ENCODE assay signal across 13 mouse cellular contexts in genomic region chr7:100215976-100216375, GRCm38 (mm10). TPM values are rescaled to one million over a fixed set of nuclear protein-coding genes. Genes with fewer than 3 reads are reported as not detected.
DNase-seq lines count a peak whose midpoint lies in the region; ATAC-seq and TF ChIP-seq lines count a peak whose summit lies in the region.
"Had no signal": no experiment of that assay in that cellular context is flagged by ENCODE, and none has a peak within 500 bp of the region (broad histone marks: within the 10 kb centered on the region; RNA-seq: fewer than 3 reads in every experiment).

No protein-coding gene starts in this region.

- no peak overlapping the region for H3K4me2 ChIP-seq in lung, postnatal 0 days (replicated peaks; ENCODE audit: low read depth, low read length)
- H3K4me2 ChIP-seq in neural tube, embryonic 12.5 days (replicated peaks) = peak overlapping the region; percentile 43
- H3K4me2 ChIP-seq in intestine, embryonic 16.5 days (ENCODE audit: low read depth, low read length) = no peak overlapping the region
- H3K4me2 ChIP-seq: embryonic facial prominence, embryonic 15.5 days; intestine, embryonic 15.5 days had no signal

- H3K4me3 ChIP-seq in lung, adult 2 months (replicated peaks; ENCODE audit: extremely low read depth, low read depth, low read length) = peak overlapping the region; percentile 9
- no peak overlapping the region for H3K4me3 ChIP-seq in lung, postnatal 0 days (ENCODE audit: low read depth, low read length)
- H3K4me3 ChIP-seq in neural tube, embryonic 12.5 days = 0 out of 2 replicates have a peak overlapping the region, but pooled peaks have one; percentile 9
- no peak overlapping the region for H3K4me3 ChIP-seq in intestine, embryonic 16.5 days (ENCODE audit: low read length)
- H3K4me3 ChIP-seq: embryonic facial prominence, embryonic 15.5 days; intestine, embryonic 15.5 days; megakaryocyte, embryonic 14.5 days had no signal

- TF ChIP-seq CTCF in lung, adult 2 months (IDR thresholded peaks at IDR 0.05; ENCODE audit: insufficient read depth, low read length) = no peak
- TF ChIP-seq CTCF in lung, postnatal 0 days (IDR thresholded peaks at IDR 0.05) = no peak

- H3K9me3 ChIP-seq in lung, postnatal 0 days (ENCODE audit: low read length) = no peaks in the 10 kb centered on the region
- no peaks in the 10 kb centered on the region for H3K9me3 ChIP-seq in neural tube, embryonic 12.5 days
- H3K9me3 ChIP-seq in intestine, embryonic 16.5 days (ENCODE audit: control insufficient read depth, low read length) = no peaks in the 10 kb centered on the region
- H3K9me3 ChIP-seq: embryonic facial prominence, embryonic 15.5 days; intestine, embryonic 15.5 days; megakaryocyte, embryonic 14.5 days had no signal

- no peaks in the 10 kb centered on the region for H3K36me3 ChIP-seq in lung, postnatal 0 days (ENCODE audit: insufficient read depth, low read length)
- no peaks in the 10 kb centered on the region for H3K36me3 ChIP-seq in neural tube, embryonic 12.5 days
- H3K36me3 ChIP-seq in intestine, embryonic 16.5 days (ENCODE audit: control insufficient read depth, insufficient read depth, low read length) = no peaks in the 10 kb centered on the region
- H3K36me3 ChIP-seq: embryonic facial prominence, embryonic 15.5 days; intestine, embryonic 15.5 days had no signal

- no peak overlapping the region for H3K9ac ChIP-seq in lung, postnatal 0 days (replicated peaks; ENCODE audit: low read depth)
- no peak overlapping the region for H3K9ac ChIP-seq in neural tube, embryonic 12.5 days
- no peak overlapping the region for H3K9ac ChIP-seq in intestine, embryonic 16.5 days (ENCODE audit: low read depth, low read length)
- H3K9ac ChIP-seq: embryonic facial prominence, embryonic 15.5 days; intestine, embryonic 15.5 days had no signal

- no peak overlapping the region for H3K27ac ChIP-seq in lung, postnatal 0 days (ENCODE audit: low read length)
- no peak overlapping the region for H3K27ac ChIP-seq in neural tube, embryonic 12.5 days
- no peak overlapping the region for H3K27ac ChIP-seq in intestine, embryonic 16.5 days (ENCODE audit: low read length)
- H3K27ac ChIP-seq: embryonic facial prominence, embryonic 15.5 days; intestine, embryonic 15.5 days; stomach, postnatal 0 days had no signal

- no peak; the same call in 1 of the 2 replicates for ATAC-seq in lung, postnatal 0 days
- ATAC-seq in neural tube, embryonic 12.5 days (ENCODE audit: low FRiP score, low read depth) = no peak
- ATAC-seq in intestine, embryonic 16.5 days = no peak
- ATAC-seq: intestine, embryonic 15.5 days had no signal

- H3K4me1 ChIP-seq in lung, adult 2 months (ENCODE audit: control insufficient read depth, insufficient read depth, low read length) = peaks cover 5% of the 10 kb centered on the region; the same call in 1 of the 2 replicates
- no peaks in the 10 kb centered on the region for H3K4me1 ChIP-seq in lung, postnatal 0 days (ENCODE audit: insufficient read depth, low read depth, low read length)
- peaks cover 19% of the 10 kb centered on the region for H3K4me1 ChIP-seq in neural tube, embryonic 12.5 days
- H3K4me1 ChIP-seq in intestine, embryonic 16.5 days (ENCODE audit: control insufficient read depth, insufficient read depth, low read length) = no peaks in the 10 kb centered on the region
- H3K4me1 ChIP-seq: embryonic facial prominence, embryonic 15.5 days; intestine, embryonic 15.5 days had no signal

- peak; percentile 32 to 39 for DNase-seq in cerebellum, postnatal 25 days
- no peak for DNase-seq in cerebellum, adult 9-11 months
- DNase-seq in lung, adult 2 months = no peak
- no peak for DNase-seq in lung, adult 18-20 months
- DNase-seq in lung, postnatal 0 days (ENCODE audit: low spot score) = peak; percentile 31
- no peak for DNase-seq in ovary, postnatal 36 days (ENCODE audit: low spot score)
- DNase-seq: gastrocnemius, postnatal 36 days had no signal

- 36% methylated on average over 10 of the region's 10 CpGs for WGBS in lung, adult 2 months
- 49% methylated on average over 10 of the region's 10 CpGs for WGBS in lung, postnatal 0 days
- WGBS in neural tube, embryonic 12.5 days = 19% methylated on average over 10 of the region's 10 CpGs
- WGBS in intestine, embryonic 16.5 days = 60% methylated on average over 10 of the region's 10 CpGs

- no peaks in the 10 kb centered on the region for H3K27me3 ChIP-seq in lung, postnatal 0 days (replicated peaks; ENCODE audit: insufficient read depth, low read length)
- H3K27me3 ChIP-seq in neural tube, embryonic 12.5 days (replicated peaks) = no peaks in the 10 kb centered on the region
- no peaks in the 10 kb centered on the region for H3K27me3 ChIP-seq in intestine, embryonic 16.5 days (replicated peaks; ENCODE audit: control insufficient read depth, insufficient read depth, low read length)
- H3K27me3 ChIP-seq: embryonic facial prominence, embryonic 15.5 days; intestine, embryonic 15.5 days had no signal

- no peak for TF ChIP-seq POLR2A in lung, adult 2 months (IDR thresholded peaks at IDR 0.05; ENCODE audit: borderline replicate concordance, extremely low read depth, low read depth, low read length)

- peak; percentile 70 for TF ChIP-seq EP300 in lung, postnatal 0 days (IDR thresholded peaks at IDR 0.05)

RNA-seq across cellular contexts. Expression of gene Pgm2l1, which starts 11.2 kb away (rescaled TPM):
- 4.6 and 5.0 TPM in 2 replicates for polyA plus RNA-seq in lung, adult 2 months (2012; rRNA removed)
- polyA plus RNA-seq in lung, postnatal 0 days (2015; fragmentation: Nextera tagmentation; extraction: Ambion mirVana) = 2.0 and 2.1 TPM in 2 replicates
- polyA plus RNA-seq in neural tube, embryonic 12.5 days (2016; fragmentation: Nextera tagmentation; extraction: Ambion mirVana) = 11.4 and 12.0 TPM in 2 replicates
- 1.7 and 2.0 TPM in 2 replicates for polyA plus RNA-seq in intestine, embryonic 16.5 days (2015; fragmentation: Nextera tagmentation; extraction: Ambion mirVana)

RNA-seq across cellular contexts. Expression of gene Kcne3, which starts 39.7 kb away (rescaled TPM):
- polyA plus RNA-seq in lung, adult 2 months (2012; rRNA removed) = 5.8 and 6.4 TPM in 2 replicates
- 3.3 and 4.9 TPM in 2 replicates for polyA plus RNA-seq in lung, postnatal 0 days (2015; fragmentation: Nextera tagmentation; extraction: Ambion mirVana)
- polyA plus RNA-seq in neural tube, embryonic 12.5 days (2016; fragmentation: Nextera tagmentation; extraction: Ambion mirVana) = 1.4 and 1.6 TPM in 2 replicates
- 57.7 and 66.6 TPM in 2 replicates for polyA plus RNA-seq in intestine, embryonic 16.5 days (2015; fragmentation: Nextera tagmentation; extraction: Ambion mirVana)

RNA-seq across cellular contexts. Expression of gene Lipt2, which starts 56.9 kb away (rescaled TPM):
- polyA plus RNA-seq in lung, adult 2 months (2012; rRNA removed) = 4.6 and 5.9 TPM in 2 replicates
- polyA plus RNA-seq in lung, postnatal 0 days (2015; fragmentation: Nextera tagmentation; extraction: Ambion mirVana) = 9.7 and 12.4 TPM in 2 replicates
- 15.4 and 16.2 TPM in 2 replicates for polyA plus RNA-seq in neural tube, embryonic 12.5 days (2016; fragmentation: Nextera tagmentation; extraction: Ambion mirVana)
- polyA plus RNA-seq in intestine, embryonic 16.5 days (2015; fragmentation: Nextera tagmentation; extraction: Ambion mirVana) = 15.6 and 16.4 TPM in 2 replicates

Comparison
In these comparisons a context has a peak if more than half of its experiments do, and no peak if none do; other contexts are left out.
1. DNase-seq: peak in cerebellum, postnatal 25 days (2 of 2) and lung, postnatal 0 days (single experiment); none in cerebellum, adult 9-11 months (single experiment), lung, adult 2 months (single experiment), lung, adult 18-20 months (0 of 2) and ovary, postnatal 36 days (single experiment).
2. H3K4me3 ChIP-seq: peak in lung, adult 2 months (single experiment) and neural tube, embryonic 12.5 days (single experiment); none in lung, postnatal 0 days (single experiment) and intestine, embryonic 16.5 days (single experiment).